ENCODE assay signal across 14 mouse cellular contexts in the genomic region with DNA sequence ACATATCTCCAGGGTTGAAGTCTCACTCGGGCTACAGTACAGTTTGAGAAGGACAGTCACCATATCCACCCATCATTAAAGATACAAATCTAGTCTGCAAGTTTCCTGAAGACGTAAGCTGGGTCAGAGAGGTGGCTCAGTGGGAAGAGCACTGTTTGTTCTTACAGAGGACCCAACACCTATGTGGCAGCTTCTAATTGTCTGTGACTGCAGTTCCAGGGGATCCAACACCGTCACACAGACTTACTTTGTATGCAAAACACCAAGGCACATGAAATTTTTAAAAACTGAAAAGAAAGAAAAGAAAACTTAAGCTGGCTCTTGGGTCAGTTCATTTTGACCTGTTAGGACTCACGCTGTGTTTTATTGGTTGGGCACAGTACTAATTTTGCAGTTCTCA. TPM values are rescaled to one million over a fixed set of nuclear protein-coding genes. Genes with fewer than 3 reads are reported as not detected.
DNase-seq lines count a peak whose midpoint lies in the region; ATAC-seq and TF ChIP-seq lines count a peak whose summit lies in the region.
"Had no signal": no experiment of that assay in that cellular context is flagged by ENCODE, and none has a peak within 500 bp of the region (broad histone marks: within the 10 kb centered on the region; RNA-seq: fewer than 3 reads in every experiment).

No protein-coding gene starts in this region.

- no peak for TF ChIP-seq CTCF in bone marrow macrophage, adult 2 months (IDR thresholded peaks at IDR 0.05; ENCODE audit: low read depth, low read length)

- H3K27ac ChIP-seq in heart, embryonic 16.5 days (ENCODE audit: low read length): peak overlapping the region; percentile 63
- peak overlapping the region; percentile 56; the same call in 1 of the 2 replicates for H3K27ac ChIP-seq in lung, embryonic 15.5 days
- peak overlapping the region; percentile 59 for H3K27ac ChIP-seq in bone marrow macrophage, adult 2 months (ENCODE audit: insufficient read depth, low read depth, low read length)
- H3K27ac ChIP-seq in liver, embryonic 16.5 days (ENCODE audit: low read length): peak overlapping the region; percentile 57
- H3K27ac ChIP-seq: hindbrain, embryonic 14.5 days; limb, embryonic 10.5 days had no signal

- TF ChIP-seq POLR2A in bone marrow macrophage, adult 2 months (IDR thresholded peaks at IDR 0.05; ENCODE audit: borderline replicate concordance, low read depth, low read length): no peak

- H3K27me3 ChIP-seq in heart, embryonic 16.5 days (ENCODE audit: control insufficient read depth, insufficient read depth, low read length): no peaks in the 10 kb centered on the region
- no peaks in the 10 kb centered on the region for H3K27me3 ChIP-seq in lung, embryonic 15.5 days
- H3K27me3 ChIP-seq in liver, embryonic 16.5 days (ENCODE audit: control insufficient read depth, insufficient read depth, low read depth, low read length): no peaks in the 10 kb centered on the region

- no peak overlapping the region for H3K4me3 ChIP-seq in heart, embryonic 16.5 days (ENCODE audit: low read length)
- no peak overlapping the region for H3K4me3 ChIP-seq in lung, embryonic 15.5 days
- no peak overlapping the region for H3K4me3 ChIP-seq in bone marrow macrophage, adult 2 months (ENCODE audit: insufficient read depth, low read length)
- H3K4me3 ChIP-seq in liver, embryonic 16.5 days (ENCODE audit: low read depth, low read length): no peak overlapping the region
- H3K4me3 ChIP-seq: limb, embryonic 10.5 days had no signal

- no peak for DNase-seq in heart, postnatal 36 days
- no peak for DNase-seq in lung, adult 18-20 months
- DNase-seq in layer of hippocampus, postnatal 10 days (ENCODE audit: low spot score in 2 of 2): no peak
- DNase-seq: cerebellum, postnatal 25 days; gastrocnemius, postnatal 14 days; kidney, adult 11 months; midbrain, embryonic 14.5 days had no signal

- ATAC-seq in heart, embryonic 16.5 days (replicated peaks; ENCODE audit: extremely low read depth, insufficient read depth, low FRiP score): no peak
- ATAC-seq in lung, embryonic 15.5 days (ENCODE audit: borderline replicate concordance, extremely low read depth, low FRiP score, low TSS enrichment): no peak
- no peak for ATAC-seq in liver, embryonic 16.5 days (ENCODE audit: low read depth)
- no peak for ATAC-seq in erythroid progenitor cell, adult 5-6 weeks (replicated peaks; ENCODE audit: low FRiP score, poor library complexity, severe bottlenecking)

- WGBS in heart, embryonic 16.5 days: 70% methylated on average over 4 of the region's 4 CpGs
- whole genome bisulfite sequencing in lung, embryonic 15.5 days: 64% methylated on average over 4 of the region's 4 CpGs
- WGBS in liver, embryonic 16.5 days (ENCODE audit: insufficient replicate concordance): 48% methylated on average over 4 of the region's 4 CpGs

- no peaks in the 10 kb centered on the region for H3K9me3 ChIP-seq in heart, embryonic 16.5 days (replicated peaks; ENCODE audit: control insufficient read depth, low read length)
- H3K9me3 ChIP-seq in lung, embryonic 15.5 days: no peaks in the 10 kb centered on the region
- no peaks in the 10 kb centered on the region for H3K9me3 ChIP-seq in liver, embryonic 16.5 days (replicated peaks; ENCODE audit: control insufficient read depth, low read length)
- H3K9me3 ChIP-seq: limb, embryonic 10.5 days had no signal

- no peaks in the 10 kb centered on the region for H3K36me3 ChIP-seq in heart, embryonic 16.5 days (ENCODE audit: control insufficient read depth, insufficient read depth)
- H3K36me3 ChIP-seq in lung, embryonic 15.5 days: no peaks in the 10 kb centered on the region
- H3K36me3 ChIP-seq in liver, embryonic 16.5 days (ENCODE audit: control insufficient read depth, insufficient read depth): no peaks in the 10 kb centered on the region

- intact Hi-C loops in heart, postnatal 36 days (cut with DNase I): no loop called here

- peaks cover 30% of the 10 kb centered on the region for H3K4me1 ChIP-seq in heart, embryonic 16.5 days (ENCODE audit: control insufficient read depth, insufficient read depth, low read length)
- peaks cover 29% of the 10 kb centered on the region for H3K4me1 ChIP-seq in lung, embryonic 15.5 days
- peaks cover 53% of the 10 kb centered on the region for H3K4me1 ChIP-seq in bone marrow macrophage, adult 2 months (ENCODE audit: control insufficient read depth, insufficient read depth, low read length)
- H3K4me1 ChIP-seq in liver, embryonic 16.5 days (ENCODE audit: control insufficient read depth, low read depth, low read length): peaks cover 34% of the 10 kb centered on the region

- peak overlapping the region; percentile 2; the same call in 1 of the 2 replicates for H3K4me2 ChIP-seq in heart, embryonic 16.5 days (ENCODE audit: low read depth, low read length)
- no peak overlapping the region for H3K4me2 ChIP-seq in lung, embryonic 15.5 days
- no peak overlapping the region for H3K4me2 ChIP-seq in liver, embryonic 16.5 days (ENCODE audit: low read depth, low read length)
- H3K4me2 ChIP-seq: hindbrain, embryonic 14.5 days had no signal

- H3K9ac ChIP-seq in heart, embryonic 16.5 days (ENCODE audit: low read length): no peak overlapping the region
- no peak overlapping the region for H3K9ac ChIP-seq in lung, embryonic 15.5 days
- H3K9ac ChIP-seq in liver, embryonic 16.5 days (ENCODE audit: low read depth, low read length): no peak overlapping the region
- H3K9ac ChIP-seq: hindbrain, embryonic 14.5 days had no signal

RNA-seq across cellular contexts. Expression of a gene that starts 40.3 kb away (rescaled TPM):
- polyA plus RNA-seq in heart, embryonic 16.5 days (2015; fragmentation: Nextera tagmentation; extraction: Ambion mirVana): 15.2 TPM in 2 replicates
- total RNA-seq in heart, postnatal 36 days (2021): 10 to 100 TPM; 10.9 to 11.9 TPM
- polyA plus RNA-seq in lung, embryonic 15.5 days (2015; fragmentation: Nextera tagmentation; extraction: Ambion mirVana): 26.7 and 27.5 TPM in 2 replicates
- polyA plus RNA-seq in bone marrow macrophage, adult 2 months (2012; ENCODE audit: insufficient read depth, insufficient read length, missing spikeins): 24.3 and 26.0 TPM in 2 replicates
- polyA plus RNA-seq in liver, embryonic 16.5 days (2015; fragmentation: Nextera tagmentation; extraction: Ambion mirVana): 8.6 and 9.1 TPM in 2 replicates
- 10 to 100 TPM; 41.7 to 42.1 TPM for total RNA-seq in layer of hippocampus, postnatal 10 days (2021)
- total RNA-seq in erythroid progenitor cell, adult 5-6 weeks (2015; ENCODE audit: low replicate concordance): 57.0 and 58.4 TPM in 2 replicates
- total RNA-seq in erythroid progenitor cell, adult 5-6 weeks (2017; ENCODE audit: low replicate concordance): 102 and 153 TPM in 2 replicates
